In genomic region chr5:113929950-113930647, GRCm38 (mm10) we compare ENCODE assay signal across 10 mouse cellular contexts. TPM values are rescaled to one million over a fixed set of nuclear protein-coding genes. Genes with fewer than 3 reads are reported as not detected.
A peak's percentile ranks its signal among the peaks of the same experiment; 100 is the strongest.
DNase-seq lines count a peak whose midpoint lies in the region; ATAC-seq and TF ChIP-seq lines count a peak whose summit lies in the region.
"Had no signal": no experiment of that assay in that cellular context is flagged by ENCODE, and none has a peak within 500 bp of the region (broad histone marks: within the 10 kb centered on the region; RNA-seq: fewer than 3 reads in every experiment).

No protein-coding gene starts in this region.

- H3K9ac ChIP-seq in heart, embryonic 16.5 days (ENCODE audit: low read length): no peak overlapping the region
- no peak overlapping the region for H3K9ac ChIP-seq in liver, embryonic 11.5 days (ENCODE audit: low read depth, low read length)
- H3K9ac ChIP-seq in hindbrain, postnatal 0 days (replicated peaks; ENCODE audit: low read length): no peak overlapping the region
- H3K9ac ChIP-seq: liver, embryonic 15.5 days had no signal

- CTCF ChIA-PET in Patski (lab: Charles Lee): interaction anchor here (1.4 kb wide), 1 partner anchor 20 kb away, joined by 3 read pairs; no protein-coding TSS in a partner anchor

- peak; percentile 34 for ATAC-seq in Patski
- no peak for ATAC-seq in heart, embryonic 16.5 days (replicated peaks; ENCODE audit: extremely low read depth, insufficient read depth, low FRiP score)
- no peak for ATAC-seq in liver, embryonic 11.5 days (replicated peaks; ENCODE audit: low FRiP score)
- no peak for ATAC-seq in hindbrain, postnatal 0 days
- ATAC-seq: forebrain, embryonic 13.5 days had no signal

- peaks cover 9% of the 10 kb centered on the region for H3K9me3 ChIP-seq in heart, embryonic 16.5 days (replicated peaks; ENCODE audit: control insufficient read depth, low read length)
- H3K9me3 ChIP-seq in liver, embryonic 11.5 days (ENCODE audit: control insufficient read depth, low read length): peaks cover 4% of the 10 kb centered on the region; the same call in 1 of the 2 replicates
- H3K9me3 ChIP-seq in hindbrain, postnatal 0 days (ENCODE audit: low read length): no peaks in the 10 kb centered on the region
- H3K9me3 ChIP-seq: liver, embryonic 15.5 days had no signal

- H3K36me3 ChIP-seq in heart, embryonic 16.5 days (ENCODE audit: control insufficient read depth, insufficient read depth): no peaks in the 10 kb centered on the region
- H3K36me3 ChIP-seq in liver, embryonic 11.5 days (ENCODE audit: control insufficient read depth, insufficient read depth, low read length): no peaks in the 10 kb centered on the region
- H3K36me3 ChIP-seq in hindbrain, postnatal 0 days (ENCODE audit: insufficient read depth, low read length): no peaks in the 10 kb centered on the region
- H3K36me3 ChIP-seq: liver, embryonic 15.5 days had no signal

- H3K4me3 ChIP-seq in heart, embryonic 16.5 days (ENCODE audit: low read length): no peak overlapping the region
- no peak overlapping the region for H3K4me3 ChIP-seq in liver, embryonic 11.5 days (ENCODE audit: low read depth, low read length)
- H3K4me3 ChIP-seq in hindbrain, postnatal 0 days (ENCODE audit: low read length): no peak overlapping the region
- H3K4me3 ChIP-seq: forebrain, embryonic 13.5 days; liver, embryonic 15.5 days had no signal

- H3K4me1 ChIP-seq in heart, embryonic 16.5 days (ENCODE audit: control insufficient read depth, insufficient read depth, low read length): peaks cover 13% of the 10 kb centered on the region
- H3K4me1 ChIP-seq in liver, embryonic 11.5 days (replicated peaks; ENCODE audit: control insufficient read depth, insufficient read depth, low read length): peaks cover 29% of the 10 kb centered on the region
- no peaks in the 10 kb centered on the region for H3K4me1 ChIP-seq in hindbrain, postnatal 0 days (ENCODE audit: insufficient read depth, low read length)

- DNase-seq in 3T3-L1 (ENCODE audit: low read depth, low spot score): peak; percentile 94
- no peak for DNase-seq in Patski (ENCODE audit: low read depth, low spot score)
- no peak for DNase-seq in liver, embryonic 11.5 days (ENCODE audit: low spot score)
- DNase-seq in right cerebral cortex, postnatal 36 days (ENCODE audit: low spot score in 2 of 2): no peak
- DNase-seq in Muller cell, postnatal 12 days (ENCODE audit: inconsistent ontology term): no peak
- no peak for DNase-seq in ovary, postnatal 10 days (ENCODE audit: low spot score)
- DNase-seq in hindbrain, postnatal 0 days (ENCODE audit: low spot score): no peak

- H3K4me2 ChIP-seq in heart, embryonic 16.5 days (ENCODE audit: low read depth, low read length): peak overlapping the region; percentile 5; the same call in 1 of the 2 replicates
- H3K4me2 ChIP-seq in liver, embryonic 11.5 days: peak overlapping the region; percentile 25
- no peak overlapping the region for H3K4me2 ChIP-seq in hindbrain, postnatal 0 days (ENCODE audit: low read depth, low read length)
- H3K4me2 ChIP-seq: liver, embryonic 15.5 days had no signal

- in situ Hi-C loops in Patski (cut with MboI; ENCODE audit: low pct_unique_long_range_greater_than_20kb): loop anchor here (5.0 to 25.0 kb wide), 3 partner anchors 78 to 568 kb away; partner anchors contain the start of genes Aym1, Iscu and Sart3

- POLR2A ChIA-PET in Patski (lab: Charles Lee): interaction anchor here (0.7 to 1.0 kb wide), 2 partner anchors 16 to 121 kb away, joined by 3 to 8 read pairs; no protein-coding TSS in a partner anchor

- 50% methylated on average over 10 of the region's 10 CpGs for WGBS in heart, embryonic 16.5 days
- 48% methylated on average over 10 of the region's 10 CpGs for WGBS in liver, embryonic 11.5 days
- 46% methylated on average over 10 of the region's 10 CpGs for WGBS in hindbrain, postnatal 0 days

- no peaks in the 10 kb centered on the region for H3K27me3 ChIP-seq in Patski
- no peaks in the 10 kb centered on the region for H3K27me3 ChIP-seq in heart, embryonic 16.5 days (ENCODE audit: control insufficient read depth, insufficient read depth, low read length)
- no peaks in the 10 kb centered on the region for H3K27me3 ChIP-seq in liver, embryonic 11.5 days (replicated peaks; ENCODE audit: control insufficient read depth, insufficient read depth, low read length)
- H3K27me3 ChIP-seq in hindbrain, postnatal 0 days (ENCODE audit: insufficient read depth, low read length): no peaks in the 10 kb centered on the region
- H3K27me3 ChIP-seq: forebrain, embryonic 13.5 days; liver, embryonic 15.5 days had no signal

- H3K27ac ChIP-seq in heart, embryonic 16.5 days (ENCODE audit: low read length): peak overlapping the region; percentile 70
- H3K27ac ChIP-seq in liver, embryonic 11.5 days (ENCODE audit: low read depth, low read length): 0 out of 2 replicates have a peak overlapping the region, but pooled peaks have one; percentile 38
- no peak overlapping the region for H3K27ac ChIP-seq in hindbrain, postnatal 0 days
- H3K27ac ChIP-seq: liver, embryonic 15.5 days had no signal

- TF ChIP-seq CTCF in Patski (IDR thresholded peaks at IDR 0.05): no peak
- TF ChIP-seq CTCF in hindbrain, postnatal 0 days (IDR thresholded peaks at IDR 0.05; ENCODE audit: low read depth): no peak

RNA-seq across cellular contexts. Expression of gene Coro1c, which starts 21.5 kb away (rescaled TPM):
- 160 TPM for polyA plus RNA-seq in Patski (2021)
- 85.9 and 89.0 TPM in 2 replicates for polyA plus RNA-seq in heart, embryonic 16.5 days (2015; fragmentation: Nextera tagmentation; extraction: Ambion mirVana)
- 122 and 137 TPM in 2 replicates for polyA plus RNA-seq in liver, embryonic 11.5 days (2014; fragmentation: Nextera tagmentation; extraction: Ambion mirVana)
- 151 and 159 TPM in 2 replicates for total RNA-seq in hindbrain, postnatal 0 days (2014; rRNA removed)
- polyA plus RNA-seq in hindbrain, postnatal 0 days (2015; fragmentation: Nextera tagmentation; extraction: Ambion mirVana): 140 and 149 TPM in 2 replicates
